Mouse (Mus musculus) brain, embryonic 14.5 days (tissue): ENCODE data around the gene Scn8a.

ENCODE experiments used
- CTCF ChIP-seq: fragments of 200-500 bp; IDR thresholded peaks from 2 replicates; pipeline ENCODE4 v1.5.1; 2012; ENCODE audit warnings: inconsistent platforms, mild to moderate bottlenecking, moderate library complexity, borderline replicate concordance; ENCODE audit not compliant: insufficient read depth, insufficient read length; ENCODE audit errors: extremely low read depth
- POLR2A ChIP-seq: fragments of 200-500 bp; IDR thresholded peaks from 2 replicates; pipeline ENCODE4 v1.6.1; 2012; ENCODE audit warnings: mild to moderate bottlenecking, inconsistent platforms, borderline replicate concordance; ENCODE audit not compliant: poor library complexity, insufficient read depth, insufficient read length, severe bottlenecking; ENCODE audit errors: extremely low read depth

DNA sequence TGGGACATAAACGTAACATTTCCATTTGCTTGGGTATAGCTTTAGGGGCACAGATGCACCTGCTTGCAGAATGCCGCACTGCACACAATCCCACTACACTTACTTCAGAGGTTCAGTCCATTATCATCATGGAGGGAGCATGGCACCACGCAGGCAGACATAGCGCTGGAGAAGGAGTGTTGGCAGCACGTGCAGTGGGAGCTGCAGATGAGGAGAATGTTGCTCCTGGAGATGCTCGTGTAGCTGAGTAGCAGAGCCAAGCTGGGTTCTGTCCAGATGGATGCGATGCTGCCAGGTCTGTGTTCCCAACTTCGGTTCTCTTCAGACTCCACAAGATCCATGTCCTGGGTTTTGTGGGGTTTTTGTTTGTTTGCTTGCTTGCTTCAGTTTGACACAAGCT lies 43.6 kb upstream of the Scn8a start:
- TF ChIP-seq POLR2A (no peak), CTCF (no peak)
